Mouse (Mus musculus): ENCODE results near the gene Zfp316. TPM values are rescaled to one million over a fixed set of nuclear protein-coding genes. Genes with fewer than 3 reads are reported as not detected.

Gene Zfp316
- polyA plus RNA-seq, 1 experiment from 2014 or later = 0.20 TPM

GRCm38 (mm10) chr5:143299686-143300085, 29.9 kb upstream of the Zfp316 start:
- no peak for ATAC-seq (ENCODE audit: low read depth)
- H3K4me2 ChIP-seq = no peak overlapping the region
- DNase-seq = peak; percentile 26
- 88% methylated on average over 4 of the region's 4 CpGs for WGBS (ENCODE audit: insufficient replicate concordance)
- H3K36me3 ChIP-seq = peaks cover 59% of the 10 kb centered on the region
- H3K9me3 ChIP-seq (replicated peaks) = no peaks in the 10 kb centered on the region
- H3K4me3 ChIP-seq (replicated peaks) = no peak overlapping the region
- H3K4me1 ChIP-seq (replicated peaks) = no peaks in the 10 kb centered on the region; the same call in 1 of the 2 replicates
- H3K27ac ChIP-seq = no peak overlapping the region
- H3K27me3 ChIP-seq = peaks cover under 1% of the 10 kb centered on the region; the same call in 1 of the 2 replicates
- no peak overlapping the region for H3K9ac ChIP-seq

- Histone ChIP-seq H3K27ac (no peak overlapping the region), H3K27me3 (peaks cover 13% of the 10 kb centered on the region), H3K36me3 (peaks cover 48% of the 10 kb centered on the region), H3K4me1 (replicated peaks) (no peaks in the 10 kb centered on the region; the same call in 1 of the 2 replicates), H3K9ac (no peak overlapping the region), H3K9me3 (replicated peaks) (no peaks in the 10 kb centered on the region), H3K4me2 (no peak overlapping the region), H3K4me3 (replicated peaks) (no peak overlapping the region)
- ATAC-seq (ENCODE audit: low read depth) (no peak), DNase-seq (no peak)
- 89% methylated on average over 7 of the region's 7 CpGs for WGBS (ENCODE audit: insufficient replicate concordance)
Measured at GRCm38 (mm10) chr5:143298391-143298790, 28.6 kb upstream of the Zfp316 start.

- Histone ChIP-seq H3K36me3 (peaks cover 44% of the 10 kb centered on the region), H3K9ac (no peak overlapping the region), H3K9me3 (replicated peaks) (no peaks in the 10 kb centered on the region), H3K4me2 (no peak overlapping the region), H3K4me3 (replicated peaks) (no peak overlapping the region), H3K27me3 (peaks cover 17% of the 10 kb centered on the region), H3K27ac (no peak overlapping the region), H3K4me1 (replicated peaks) (no peaks in the 10 kb centered on the region; the same call in 1 of the 2 replicates)
- 87% methylated on average over 9 of the region's 9 CpGs for WGBS (ENCODE audit: insufficient replicate concordance)
- no peak for DNase-seq
- no peak for ATAC-seq (ENCODE audit: low read depth)
Measured at GRCm38 (mm10) chr5:143297986-143298385, 28.2 kb upstream of the Zfp316 start.

- Histone ChIP-seq H3K27me3 (peaks cover 44% of the 10 kb centered on the region), H3K9ac (no peak overlapping the region), H3K4me1 (replicated peaks) (no peaks in the 10 kb centered on the region; the same call in 1 of the 2 replicates), H3K4me2 (no peak overlapping the region), H3K9me3 (replicated peaks) (no peaks in the 10 kb centered on the region), H3K27ac (no peak overlapping the region), H3K4me3 (replicated peaks) (no peak overlapping the region), H3K36me3 (peaks cover 17% of the 10 kb centered on the region)
- WGBS (ENCODE audit: insufficient replicate concordance) = 81% methylated on average over 2 of the region's 2 CpGs
- DNase-seq (no peak), ATAC-seq (ENCODE audit: low read depth) (no peak)
Measured at GRCm38 (mm10) chr5:143295330-143295729, 25.5 kb upstream of the Zfp316 start.

- Histone ChIP-seq H3K4me3 (replicated peaks) (no peak overlapping the region), H3K9me3 (replicated peaks) (no peaks in the 10 kb centered on the region), H3K4me2 (no peak overlapping the region), H3K27ac (no peak overlapping the region), H3K4me1 (replicated peaks) (no peaks in the 10 kb centered on the region; the same call in 1 of the 2 replicates), H3K9ac (no peak overlapping the region), H3K27me3 (peaks cover 48% of the 10 kb centered on the region), H3K36me3 (peaks cover 13% of the 10 kb centered on the region)
- ATAC-seq (ENCODE audit: low read depth) = no peak
- no peak for DNase-seq
- 81% methylated on average over 3 of the region's 3 CpGs for WGBS (ENCODE audit: insufficient replicate concordance)
Measured at GRCm38 (mm10) chr5:143294862-143295261, 25.0 kb upstream of the Zfp316 start.

- no peak for DNase-seq
Measured at GRCm38 (mm10) chr5:143293404-143293803, 23.6 kb upstream of the Zfp316 start, which contains the start of gene Zfp853. Gene Zfp853 (minus strand): TSS chr5:143293623.

GRCm38 (mm10) chr5:143292879-143293278, 23.1 kb upstream of the Zfp316 start:
- H3K4me3 ChIP-seq (replicated peaks) = peak overlapping the region; percentile 43
- H3K4me1 ChIP-seq (replicated peaks) = peaks cover 9% of the 10 kb centered on the region
- H3K27ac ChIP-seq = no peak overlapping the region
- H3K36me3 ChIP-seq = no peaks in the 10 kb centered on the region
- no peak for ATAC-seq (ENCODE audit: low read depth)
- H3K9me3 ChIP-seq (replicated peaks) = no peaks in the 10 kb centered on the region
- DNase-seq = no peak
- H3K9ac ChIP-seq = no peak overlapping the region
- 4% methylated on average over 19 of the region's 19 CpGs for WGBS (ENCODE audit: insufficient replicate concordance)
- H3K4me2 ChIP-seq = peak overlapping the region; percentile 57
- H3K27me3 ChIP-seq = peaks cover 68% of the 10 kb centered on the region

More at GRCm38 (mm10) chr5:143293404-143293803, 23.6 kb upstream of the Zfp316 start, which contains the start of gene Zfp853:
- no peak for ATAC-seq (ENCODE audit: low read depth)
- no peaks in the 10 kb centered on the region for H3K9me3 ChIP-seq (replicated peaks)
- H3K4me2 ChIP-seq = peak within 1 kb of the TSS; percentile 57
- H3K36me3 ChIP-seq = no peaks in the 10 kb centered on the region; the same call in 1 of the 2 replicates
- 8% methylated on average over 32 of the region's 38 CpGs for WGBS (ENCODE audit: insufficient replicate concordance)
- H3K27ac ChIP-seq = no peak within 1 kb of the TSS
- peaks cover 4% of the 10 kb centered on the region for H3K4me1 ChIP-seq (replicated peaks)
- no peak within 1 kb of the TSS for H3K9ac ChIP-seq
- peaks cover 63% of the 10 kb centered on the region for H3K27me3 ChIP-seq
- H3K4me3 ChIP-seq (replicated peaks) = peak within 1 kb of the TSS; percentile 43

GRCm38 (mm10) chr5:143289299-143289698, 19.5 kb upstream of the Zfp316 start:
- Histone ChIP-seq H3K4me1 (replicated peaks) (peaks cover 16% of the 10 kb centered on the region), H3K4me3 (replicated peaks) (no peak overlapping the region), H3K9ac (no peak overlapping the region), H3K9me3 (replicated peaks) (no peaks in the 10 kb centered on the region), H3K27ac (no peak overlapping the region), H3K27me3 (peaks cover 99% of the 10 kb centered on the region), H3K4me2 (no peak overlapping the region), H3K36me3 (no peaks in the 10 kb centered on the region)
- 57% methylated on average over 9 of the region's 9 CpGs for WGBS (ENCODE audit: insufficient replicate concordance)
- no peak for ATAC-seq (ENCODE audit: low read depth)
- DNase-seq = no peak

- peaks cover 16% of the 10 kb centered on the region for H3K4me1 ChIP-seq (replicated peaks)
- H3K27me3 ChIP-seq = peaks cover 91% of the 10 kb centered on the region
- 12% methylated on average over 9 of the region's 9 CpGs for WGBS (ENCODE audit: insufficient replicate concordance)
- peak overlapping the region; percentile 49 for H3K4me2 ChIP-seq
- peak overlapping the region; percentile 33 for H3K4me3 ChIP-seq (replicated peaks)
- H3K9me3 ChIP-seq (replicated peaks) = no peaks in the 10 kb centered on the region
- no peak overlapping the region for H3K27ac ChIP-seq
- ATAC-seq (ENCODE audit: low read depth) = no peak
- no peak overlapping the region for H3K9ac ChIP-seq
- no peak for DNase-seq
- no peaks in the 10 kb centered on the region for H3K36me3 ChIP-seq
Measured at GRCm38 (mm10) chr5:143288378-143288911, 18.6 kb upstream of the Zfp316 start.

- Histone ChIP-seq H3K4me3 (replicated peaks) (peak overlapping the region; percentile 33), H3K4me2 (peak overlapping the region; percentile 49), H3K9ac (no peak overlapping the region), H3K27me3 (peaks cover 85% of the 10 kb centered on the region), H3K36me3 (no peaks in the 10 kb centered on the region), H3K27ac (no peak overlapping the region), H3K9me3 (replicated peaks) (no peaks in the 10 kb centered on the region), H3K4me1 (replicated peaks) (peaks cover 16% of the 10 kb centered on the region)
- ATAC-seq (ENCODE audit: low read depth) = no peak
- WGBS (ENCODE audit: insufficient replicate concordance) = 3% methylated on average over 48 of the region's 48 CpGs
- DNase-seq = no peak
Measured at GRCm38 (mm10) chr5:143287774-143288328, 18.0 kb upstream of the Zfp316 start.

- no peak overlapping the region for H3K27ac ChIP-seq
- H3K27me3 ChIP-seq = peaks cover 63% of the 10 kb centered on the region
- H3K4me1 ChIP-seq (replicated peaks) = peaks cover 16% of the 10 kb centered on the region
- no peaks in the 10 kb centered on the region for H3K36me3 ChIP-seq
- no peak overlapping the region for H3K4me3 ChIP-seq (replicated peaks)
- ATAC-seq (ENCODE audit: low read depth) (no peak), DNase-seq (no peak)
- H3K4me2 ChIP-seq = no peak overlapping the region
- no peaks in the 10 kb centered on the region for H3K9me3 ChIP-seq (replicated peaks)
- H3K9ac ChIP-seq = no peak overlapping the region
- WGBS (ENCODE audit: insufficient replicate concordance) = 40% methylated on average over 6 of the region's 6 CpGs
Measured at GRCm38 (mm10) chr5:143284762-143285161, 14.9 kb upstream of the Zfp316 start.

- WGBS (ENCODE audit: insufficient replicate concordance) = 40% methylated on average over 10 of the region's 10 CpGs
Measured at GRCm38 (mm10) chr5:143279247-143279646, 9.4 kb upstream of the Zfp316 start.

More at GRCm38 (mm10) chr5:143279247-143279646, 9.4 kb upstream of the Zfp316 start:
- Histone ChIP-seq H3K36me3 (no peaks in the 10 kb centered on the region), H3K4me1 (replicated peaks) (no peaks in the 10 kb centered on the region), H3K27ac (no peak overlapping the region), H3K27me3 (peaks cover 49% of the 10 kb centered on the region), H3K4me2 (no peak overlapping the region), H3K9ac (no peak overlapping the region), H3K4me3 (replicated peaks) (no peak overlapping the region), H3K9me3 (replicated peaks) (no peaks in the 10 kb centered on the region)
- ATAC-seq (ENCODE audit: low read depth) = no peak
- no peak for DNase-seq
